Mouse (Mus musculus) gastrocnemius, adult 8-10 months (tissue): ENCODE results near the gene Safb. TPM values are rescaled to one million over a fixed set of nuclear protein-coding genes. Genes with fewer than 3 reads are reported as not detected.

Experiments
- DNase-seq, 2 experiments: peaks; one replicate each; pipeline ENCODE4 v3.0.0; 2022; ENCODE audit warnings: low spot score in 2 of 2
- total RNA-seq, 4 experiments: library from RNA; stranded (reverse); gene quantifications; 2 replicates each; pipeline ENCODE4 v1.2.4; 2022

The Safb gene
- 10 to 100 TPM; 29.6 to 46.7 (median 37.6) TPM for total RNA-seq

- DNase-seq = peak; percentile 96 to 99
Observed at GRCm38 (mm10) chr17:56584257-56585130, at the start of gene Safb, which contains the start of gene Safb2. Safb (plus strand) TSS chr17:56584825. Safb2 (minus strand) TSS chr17:56584585.

GRCm38 (mm10) chr17:56536192-56536591 is 48.4 kb upstream of the Safb start:
- no peak for DNase-seq

GRCm38 (mm10) chr17:56536874-56537273 is 47.8 kb upstream of the Safb start:
- no peak for DNase-seq

GRCm38 (mm10) chr17:56537912-56538311 is 46.7 kb upstream of the Safb start:
- no peak for DNase-seq

- no peak for DNase-seq
Observed at GRCm38 (mm10) chr17:56540562-56540975, 44.1 kb upstream of the Safb start.

GRCm38 (mm10) chr17:56542736-56543135 is 41.9 kb upstream of the Safb start:
- no peak for DNase-seq

- DNase-seq = no peak
Observed at GRCm38 (mm10) chr17:56543684-56544224, 40.9 kb upstream of the Safb start.

GRCm38 (mm10) chr17:56544699-56545387 is 39.8 kb upstream of the Safb start:
- DNase-seq = no peak

- no peak for DNase-seq
Observed at GRCm38 (mm10) chr17:56545945-56546344, 38.7 kb upstream of the Safb start.

- DNase-seq = no peak
Observed at GRCm38 (mm10) chr17:56546576-56546975, 38.0 kb upstream of the Safb start.

- peak; percentile 41 to 62 for DNase-seq
Observed at GRCm38 (mm10) chr17:56547116-56547845, 37.3 kb upstream of the Safb start.

GRCm38 (mm10) chr17:56547846-56548604 is 36.6 kb upstream of the Safb start:
- DNase-seq = no peak

GRCm38 (mm10) chr17:56548605-56549105 is 36.0 kb upstream of the Safb start:
- no peak for DNase-seq

- DNase-seq = no peak
Observed at GRCm38 (mm10) chr17:56550784-56551475, 33.7 kb upstream of the Safb start.

- DNase-seq = peak in 1 of 2 experiments; percentile 2
Observed at GRCm38 (mm10) chr17:56551841-56552581, 32.6 kb upstream of the Safb start.

GRCm38 (mm10) chr17:56552781-56553363 is 31.8 kb upstream of the Safb start:
- peak; percentile 44 to 58 for DNase-seq

GRCm38 (mm10) chr17:56554122-56554551 is 30.5 kb upstream of the Safb start, which contains the start of gene Gm20219:
Gm20219 (minus strand) TSS chr17:56554387.
- DNase-seq = no peak

- peak; percentile 30 to 33 for DNase-seq
Observed at GRCm38 (mm10) chr17:56558448-56558847, 26.2 kb upstream of the Safb start.

GRCm38 (mm10) chr17:56559386-56559785 is 25.2 kb upstream of the Safb start:
- no peak for DNase-seq
